Mouse (Mus musculus) spleen, adult 2 months (tissue): ENCODE results near the gene Tbkbp1.
"Not testable (repeated sequence)": the region's sequence is repeated elsewhere in the genome, so short reads cannot be mapped to it uniquely, and the experiment has no call there.

Experiments used
- CTCF ChIP-seq: fragments of 200-500 bp; IDR thresholded peaks from 2 replicates; pipeline ENCODE4 v1.5.1; 2011; ENCODE audit warnings: mild to moderate bottlenecking, inconsistent platforms; ENCODE audit not compliant: insufficient read depth, insufficient read length, insufficient replicate concordance; ENCODE audit errors: extremely low read depth
- POLR2A ChIP-seq: fragments of 200-500 bp; IDR thresholded peaks from 2 replicates; pipeline ENCODE4 v1.6.1; 2011; ENCODE audit warnings: low read depth, low read length, inconsistent platforms

GRCm38 (mm10) chr11:97189645-97190044, 38.4 kb upstream of the Tbkbp1 start:
- TF ChIP-seq POLR2A, CTCF: not testable (repeated sequence)
